In the genomic region with DNA sequence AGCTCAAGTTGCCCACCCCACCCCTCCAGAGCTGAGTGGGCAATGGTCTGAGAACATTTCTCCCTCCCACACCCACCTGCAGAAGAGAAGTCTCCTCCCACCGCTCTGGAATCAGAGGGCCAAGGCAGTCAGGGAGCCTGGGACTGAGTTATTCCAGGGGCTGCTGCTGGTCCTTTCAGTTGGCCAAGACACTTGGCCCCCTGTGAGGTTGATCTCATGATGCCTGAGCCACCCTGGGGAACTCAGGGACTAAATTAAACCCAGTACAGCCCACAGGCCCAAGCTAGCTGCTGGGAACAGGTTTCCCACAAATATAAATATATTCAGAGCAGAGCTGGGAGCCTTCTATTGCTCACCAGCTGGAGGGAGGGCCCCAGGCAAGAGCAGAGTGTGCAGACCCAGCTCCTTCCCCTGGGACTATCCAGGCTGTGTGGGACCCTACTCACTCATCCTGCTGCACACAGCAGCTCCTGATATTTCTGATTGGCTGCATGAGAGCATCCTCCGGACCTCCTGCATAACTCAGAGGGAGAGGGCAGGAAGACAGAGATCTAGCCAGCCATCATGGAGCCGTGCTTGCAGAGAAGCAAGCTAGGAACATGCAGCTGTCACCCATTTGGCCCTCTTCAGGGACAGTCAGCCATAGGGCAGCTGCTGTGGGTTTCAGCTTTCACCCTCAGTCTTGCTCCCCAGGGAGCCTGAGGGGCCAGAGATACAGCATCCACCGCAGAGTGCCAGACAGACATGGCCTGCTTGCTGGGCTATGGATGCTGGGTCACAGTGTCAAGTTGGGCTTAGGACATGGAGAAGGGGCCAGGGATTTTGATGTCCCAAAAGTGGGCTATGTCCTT, we compare ENCODE assay signal across 15 mouse cellular contexts. TPM values are rescaled to one million over a fixed set of nuclear protein-coding genes. Genes with fewer than 3 reads are reported as not detected.
DNase-seq lines count a peak whose midpoint lies in the region; ATAC-seq and TF ChIP-seq lines count a peak whose summit lies in the region.
"Had no signal": no experiment of that assay in that cellular context is flagged by ENCODE, and none has a peak within 500 bp of the region (broad histone marks: within the 10 kb centered on the region; RNA-seq: fewer than 3 reads in every experiment).

No protein-coding gene starts in this region.

- ATAC-seq in intestine, embryonic 16.5 days, result no peak
- no peak for ATAC-seq in intestine, postnatal 0 days
- ATAC-seq: forebrain, embryonic 14.5 days had no signal

- WGBS in intestine, embryonic 16.5 days, result 48% methylated on average over 4 of the region's 4 CpGs
- 54% methylated on average over 4 of the region's 4 CpGs for WGBS in intestine, postnatal 0 days

- no peaks in the 10 kb centered on the region for H3K9me3 ChIP-seq in intestine, embryonic 16.5 days (ENCODE audit: control insufficient read depth, low read length)
- H3K9me3 ChIP-seq in intestine, postnatal 0 days (ENCODE audit: control insufficient read depth), result no peaks in the 10 kb centered on the region
- H3K9me3 ChIP-seq: megakaryocyte, embryonic 14.5 days had no signal

- H3K4me3 ChIP-seq in intestine, embryonic 16.5 days (ENCODE audit: low read length), result no peak overlapping the region
- no peak overlapping the region for H3K4me3 ChIP-seq in intestine, postnatal 0 days (ENCODE audit: low read depth, low read length)
- H3K4me3 ChIP-seq: megakaryocyte, embryonic 14.5 days had no signal

- H3K9ac ChIP-seq in intestine, embryonic 16.5 days (ENCODE audit: low read depth, low read length), result 0 out of 2 replicates have a peak overlapping the region, but pooled peaks have one; percentile 12
- no peak overlapping the region for H3K9ac ChIP-seq in intestine, postnatal 0 days (ENCODE audit: low read depth, low read length)
- H3K9ac ChIP-seq: liver, embryonic 14.5 days had no signal

- H3K27me3 ChIP-seq in intestine, embryonic 16.5 days (replicated peaks; ENCODE audit: control insufficient read depth, insufficient read depth, low read length), result 0 out of 2 replicates have a peak, but pooled peaks cover 2% of the 10 kb centered on the region
- no peaks in the 10 kb centered on the region for H3K27me3 ChIP-seq in intestine, postnatal 0 days (replicated peaks; ENCODE audit: control insufficient read depth, insufficient read depth, low read length)

- no peaks in the 10 kb centered on the region for H3K4me1 ChIP-seq in intestine, embryonic 16.5 days (ENCODE audit: control insufficient read depth, insufficient read depth, low read length)
- H3K4me1 ChIP-seq in intestine, postnatal 0 days (replicated peaks; ENCODE audit: control insufficient read depth, insufficient read depth, low read length), result no peaks in the 10 kb centered on the region

- H3K27ac ChIP-seq in intestine, embryonic 16.5 days (ENCODE audit: low read length), result no peak overlapping the region
- H3K27ac ChIP-seq in intestine, postnatal 0 days (ENCODE audit: low read depth, low read length), result no peak overlapping the region
- H3K27ac ChIP-seq: liver, embryonic 14.5 days had no signal

- peak; percentile 22 for DNase-seq in right cerebral cortex, postnatal 25 days
- no peak for DNase-seq in right cerebral cortex, postnatal 10 days (ENCODE audit: low spot score in 2 of 2)
- peak; percentile 58 for DNase-seq in gastrocnemius, postnatal 10 days
- DNase-seq in skeletal muscle tissue, adult 2 months (ENCODE audit: low read depth, low spot score), result peak; percentile 94
- DNase-seq in lung, adult 18-20 months, result no peak
- DNase-seq: cerebellum, postnatal 36 days; kidney, postnatal 10 days had no signal

- no peak overlapping the region for H3K4me2 ChIP-seq in intestine, embryonic 16.5 days (ENCODE audit: low read depth, low read length)
- no peak overlapping the region for H3K4me2 ChIP-seq in intestine, postnatal 0 days (replicated peaks; ENCODE audit: low read depth)

- H3K36me3 ChIP-seq in intestine, embryonic 16.5 days (ENCODE audit: control insufficient read depth, insufficient read depth, low read length), result no peaks in the 10 kb centered on the region
- no peaks in the 10 kb centered on the region for H3K36me3 ChIP-seq in intestine, postnatal 0 days (ENCODE audit: control insufficient read depth, insufficient read depth)

- no peak for TF ChIP-seq CTCF in intestine, postnatal 0 days (IDR thresholded peaks at IDR 0.05; ENCODE audit: low read depth)

RNA-seq across cellular contexts. Expression of gene Asb2, which starts 3.4 kb away (rescaled TPM):
- 22.5 and 23.6 TPM in 2 replicates for polyA plus RNA-seq in intestine, embryonic 16.5 days (2015; fragmentation: Nextera tagmentation; extraction: Ambion mirVana)
- polyA plus RNA-seq in intestine, postnatal 0 days (2015; fragmentation: Nextera tagmentation; extraction: Ambion mirVana), result 15.1 and 18.5 TPM in 2 replicates
- 100 to 1,000 TPM; 104 to 141 TPM for total RNA-seq in gastrocnemius, postnatal 10 days (2021)
- total RNA-seq: neutrophil, adult 5-6 weeks had no signal

RNA-seq across cellular contexts. Expression of gene Otub2, which starts 29.3 kb away (rescaled TPM):
- polyA plus RNA-seq in intestine, embryonic 16.5 days (2015; fragmentation: Nextera tagmentation; extraction: Ambion mirVana), result 5.5 and 5.6 TPM in 2 replicates
- polyA plus RNA-seq in intestine, postnatal 0 days (2015; fragmentation: Nextera tagmentation; extraction: Ambion mirVana), result 1.8 and 2.3 TPM in 2 replicates
- 1 to 10 TPM; 3.5 to 3.7 TPM for total RNA-seq in gastrocnemius, postnatal 10 days (2021)

RNA-seq across cellular contexts. Expression of gene Fam181a, which starts 48.4 kb away (rescaled TPM):
- polyA plus RNA-seq in intestine, embryonic 16.5 days (2015; fragmentation: Nextera tagmentation; extraction: Ambion mirVana), result not detected in 2 replicates
- not detected in 2 replicates for polyA plus RNA-seq in intestine, postnatal 0 days (2015; fragmentation: Nextera tagmentation; extraction: Ambion mirVana)
- total RNA-seq in gastrocnemius, postnatal 10 days (2021), result not detected
- total RNA-seq: heart, postnatal 10 days; neutrophil, adult 5-6 weeks had no signal
- polyA plus RNA-seq: liver, embryonic 14.5 days; small intestine, adult 2 months had no signal

RNA-seq across cellular contexts. Expression of gene 9330161L09Rik, which starts 48.4 kb away (rescaled TPM):
- 0.13 TPM in 1 of 2 replicates, not detected in the other for polyA plus RNA-seq in intestine, embryonic 16.5 days (2015; fragmentation: Nextera tagmentation; extraction: Ambion mirVana)
- 0.35 TPM in 1 of 2 replicates, not detected in the other for polyA plus RNA-seq in intestine, postnatal 0 days (2015; fragmentation: Nextera tagmentation; extraction: Ambion mirVana)
- under 1 TPM; 0.80 to 0.88 TPM for total RNA-seq in gastrocnemius, postnatal 10 days (2021)

Comparison
In these comparisons a context has a peak if more than half of its experiments do, and no peak if none do; other contexts are left out.
1. DNase-seq: peak in right cerebral cortex, postnatal 25 days (single experiment), gastrocnemius, postnatal 10 days (single experiment) and skeletal muscle tissue, adult 2 months (single experiment); none in right cerebral cortex, postnatal 10 days (0 of 2) and lung, adult 18-20 months (0 of 2).